Mouse (Mus musculus): ENCODE results near the gene Cacnb4. TPM values are rescaled to one million over a fixed set of nuclear protein-coding genes. Genes with fewer than 3 reads are reported as not detected.

Cacnb4 gene
- polyA plus RNA-seq, 1 experiment = 0.68 TPM

- Histone ChIP-seq H3K27ac (ENCODE audit: control insufficient read depth, insufficient read depth, low read depth, low read length) (no peak overlapping the region), H3K4me1 (ENCODE audit: control insufficient read depth, insufficient read depth, low read length) (0 out of 2 replicates have a peak, but pooled peaks cover 2% of the 10 kb centered on the region), H3K36me3 (ENCODE audit: control insufficient read depth, insufficient read depth, low read length) (no peaks in the 10 kb centered on the region), H3K27me3 (ENCODE audit: control insufficient read depth, insufficient read depth, low read length) (no peaks in the 10 kb centered on the region), H3K4me3 (ENCODE audit: control insufficient read depth, low read depth, low read length) (no peak overlapping the region)
- TF ChIP-seq POLR2A (IDR thresholded peaks at IDR 0.05; ENCODE audit: control insufficient read depth, low read depth, low read length) = no peak
- no peak for TF ChIP-seq CTCF (IDR thresholded peaks at IDR 0.05; ENCODE audit: control insufficient read depth, insufficient read depth, insufficient replicate concordance, low read depth, low read length)
These were observed 116.4 kb downstream of the Cacnb4 start for GRCm38 (mm10) chr2:52560266-52560665.

- H3K27ac ChIP-seq (ENCODE audit: control insufficient read depth, insufficient read depth, low read depth, low read length) = no peak overlapping the region
- no peaks in the 10 kb centered on the region for H3K27me3 ChIP-seq (ENCODE audit: control insufficient read depth, insufficient read depth, low read length)
- no peak overlapping the region for H3K4me3 ChIP-seq (ENCODE audit: control insufficient read depth, low read depth, low read length)
- no peaks in the 10 kb centered on the region for H3K36me3 ChIP-seq (ENCODE audit: control insufficient read depth, insufficient read depth, low read length)
- H3K4me1 ChIP-seq (ENCODE audit: control insufficient read depth, insufficient read depth, low read length) = 0 out of 2 replicates have a peak, but pooled peaks cover 2% of the 10 kb centered on the region
- TF ChIP-seq POLR2A (IDR thresholded peaks at IDR 0.05; ENCODE audit: control insufficient read depth, low read depth, low read length) = no peak
- TF ChIP-seq CTCF (IDR thresholded peaks at IDR 0.05; ENCODE audit: control insufficient read depth, insufficient read depth, insufficient replicate concordance, low read depth, low read length) = no peak
These were observed 118.2 kb downstream of the Cacnb4 start for GRCm38 (mm10) chr2:52558411-52558810.

GRCm38 (mm10) chr2:52557503-52558275 is 118.9 kb downstream of the Cacnb4 start:
- TF ChIP-seq CTCF (IDR thresholded peaks at IDR 0.05; ENCODE audit: control insufficient read depth, insufficient read depth, insufficient replicate concordance, low read depth, low read length) = no peak
- TF ChIP-seq POLR2A (IDR thresholded peaks at IDR 0.05; ENCODE audit: control insufficient read depth, low read depth, low read length) = no peak
- 0 out of 2 replicates have a peak, but pooled peaks cover 2% of the 10 kb centered on the region for H3K4me1 ChIP-seq (ENCODE audit: control insufficient read depth, insufficient read depth, low read length)
- H3K27me3 ChIP-seq (ENCODE audit: control insufficient read depth, insufficient read depth, low read length) = no peaks in the 10 kb centered on the region
- no peaks in the 10 kb centered on the region for H3K36me3 ChIP-seq (ENCODE audit: control insufficient read depth, insufficient read depth, low read length)
- no peak overlapping the region for H3K4me3 ChIP-seq (ENCODE audit: control insufficient read depth, low read depth, low read length)
- H3K27ac ChIP-seq (ENCODE audit: control insufficient read depth, insufficient read depth, low read depth, low read length) = no peak overlapping the region

- H3K4me1 ChIP-seq (ENCODE audit: control insufficient read depth, insufficient read depth, low read length) = 0 out of 2 replicates have a peak, but pooled peaks cover 2% of the 10 kb centered on the region
- no peaks in the 10 kb centered on the region for H3K27me3 ChIP-seq (ENCODE audit: control insufficient read depth, insufficient read depth, low read length)
- no peak overlapping the region for H3K27ac ChIP-seq (ENCODE audit: control insufficient read depth, insufficient read depth, low read depth, low read length)
- TF ChIP-seq POLR2A (IDR thresholded peaks at IDR 0.05; ENCODE audit: control insufficient read depth, low read depth, low read length) (no peak), CTCF (IDR thresholded peaks at IDR 0.05; ENCODE audit: control insufficient read depth, insufficient read depth, insufficient replicate concordance, low read depth, low read length) (no peak)
- no peak overlapping the region for H3K4me3 ChIP-seq (ENCODE audit: control insufficient read depth, low read depth, low read length)
- no peaks in the 10 kb centered on the region for H3K36me3 ChIP-seq (ENCODE audit: control insufficient read depth, insufficient read depth, low read length)
These were observed 119.7 kb downstream of the Cacnb4 start for GRCm38 (mm10) chr2:52556961-52557326.

- Histone ChIP-seq H3K27me3 (ENCODE audit: control insufficient read depth, insufficient read depth, low read length) (no peaks in the 10 kb centered on the region), H3K36me3 (ENCODE audit: control insufficient read depth, insufficient read depth, low read length) (no peaks in the 10 kb centered on the region), H3K4me1 (ENCODE audit: control insufficient read depth, insufficient read depth, low read length) (0 out of 2 replicates have a peak, but pooled peaks cover 2% of the 10 kb centered on the region), H3K4me3 (ENCODE audit: control insufficient read depth, low read depth, low read length) (no peak overlapping the region), H3K27ac (ENCODE audit: control insufficient read depth, insufficient read depth, low read depth, low read length) (no peak overlapping the region)
- no peak for TF ChIP-seq CTCF (IDR thresholded peaks at IDR 0.05; ENCODE audit: control insufficient read depth, insufficient read depth, insufficient replicate concordance, low read depth, low read length)
- TF ChIP-seq POLR2A (IDR thresholded peaks at IDR 0.05; ENCODE audit: control insufficient read depth, low read depth, low read length) = no peak
These were observed 120.2 kb downstream of the Cacnb4 start for GRCm38 (mm10) chr2:52556298-52556960.

- Histone ChIP-seq H3K4me3 (ENCODE audit: control insufficient read depth, low read depth, low read length) (peak overlapping the region; percentile 20), H3K27me3 (ENCODE audit: control insufficient read depth, insufficient read depth, low read length) (no peaks in the 10 kb centered on the region), H3K36me3 (ENCODE audit: control insufficient read depth, insufficient read depth, low read length) (no peaks in the 10 kb centered on the region), H3K4me1 (ENCODE audit: control insufficient read depth, insufficient read depth, low read length) (no peaks in the 10 kb centered on the region), H3K27ac (ENCODE audit: control insufficient read depth, insufficient read depth, low read depth, low read length) (no peak overlapping the region)
- no peak for TF ChIP-seq CTCF (IDR thresholded peaks at IDR 0.05; ENCODE audit: control insufficient read depth, insufficient read depth, insufficient replicate concordance, low read depth, low read length)
- no peak for TF ChIP-seq POLR2A (IDR thresholded peaks at IDR 0.05; ENCODE audit: control insufficient read depth, low read depth, low read length)
These were observed 128.2 kb downstream of the Cacnb4 start for GRCm38 (mm10) chr2:52548401-52548800.

- TF ChIP-seq CTCF (IDR thresholded peaks at IDR 0.05; ENCODE audit: control insufficient read depth, insufficient read depth, insufficient replicate concordance, low read depth, low read length) = no peak
- TF ChIP-seq POLR2A (IDR thresholded peaks at IDR 0.05; ENCODE audit: control insufficient read depth, low read depth, low read length) = no peak
- Histone ChIP-seq H3K27ac (ENCODE audit: control insufficient read depth, insufficient read depth, low read depth, low read length) (no peak overlapping the region), H3K4me3 (ENCODE audit: control insufficient read depth, low read depth, low read length) (no peak overlapping the region), H3K36me3 (ENCODE audit: control insufficient read depth, insufficient read depth, low read length) (no peaks in the 10 kb centered on the region), H3K4me1 (ENCODE audit: control insufficient read depth, insufficient read depth, low read length) (no peaks in the 10 kb centered on the region), H3K27me3 (ENCODE audit: control insufficient read depth, insufficient read depth, low read length) (no peaks in the 10 kb centered on the region)
These were observed 129.3 kb downstream of the Cacnb4 start for GRCm38 (mm10) chr2:52547331-52547730.
